Mouse (Mus musculus) lung, postnatal 25 days (tissue): ENCODE results near the gene Tenm1.
A peak's percentile ranks its signal among the peaks of the same experiment; 100 is the strongest.

Experiments
- DNase-seq: peaks from one replicate; pipeline ENCODE4 v3.0.0; 2022; ENCODE audit warnings: low spot score

Tenm1 gene

GRCm38 (mm10) chrX:42781566-42781965, 647.4 kb downstream of the Tenm1 start:
- no peak for DNase-seq

DNA sequence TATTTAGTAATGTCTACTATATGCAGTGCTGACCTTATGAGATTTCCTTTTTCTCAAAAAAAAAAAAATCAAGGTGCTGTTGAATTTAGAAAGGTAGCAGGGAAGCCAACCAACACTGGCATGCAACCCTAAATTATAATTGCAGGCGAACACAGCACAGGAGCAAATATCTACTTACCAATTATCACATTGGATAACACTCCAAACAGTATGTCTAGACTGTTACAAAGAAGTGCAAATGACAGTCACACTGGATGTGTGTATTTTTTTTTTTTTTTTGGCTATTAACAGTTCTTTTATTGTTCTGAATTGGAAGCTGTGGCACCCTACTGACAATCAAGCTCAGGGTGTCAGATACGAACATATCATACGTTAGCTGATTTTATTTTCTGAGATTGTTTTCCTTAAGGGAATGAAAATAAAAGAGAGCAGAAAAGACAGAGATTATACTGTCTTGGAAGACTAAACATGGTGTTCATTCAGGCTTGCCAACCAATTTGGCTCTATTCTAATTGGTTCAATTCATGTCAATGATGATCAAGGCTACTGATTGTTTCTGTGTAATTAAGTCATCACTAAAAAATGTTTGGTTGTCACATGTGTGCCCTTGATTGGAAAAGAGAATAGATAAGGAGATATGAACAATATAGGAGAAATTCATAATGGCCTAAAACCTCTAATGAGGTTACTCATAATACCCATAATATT, 710.7 kb downstream of the Tenm1 start:
- no peak for DNase-seq

- DNase-seq = peak; percentile 24
These were observed 728.6 kb downstream of the Tenm1 start for GRCm38 (mm10) chrX:42700291-42700690.

DNA sequence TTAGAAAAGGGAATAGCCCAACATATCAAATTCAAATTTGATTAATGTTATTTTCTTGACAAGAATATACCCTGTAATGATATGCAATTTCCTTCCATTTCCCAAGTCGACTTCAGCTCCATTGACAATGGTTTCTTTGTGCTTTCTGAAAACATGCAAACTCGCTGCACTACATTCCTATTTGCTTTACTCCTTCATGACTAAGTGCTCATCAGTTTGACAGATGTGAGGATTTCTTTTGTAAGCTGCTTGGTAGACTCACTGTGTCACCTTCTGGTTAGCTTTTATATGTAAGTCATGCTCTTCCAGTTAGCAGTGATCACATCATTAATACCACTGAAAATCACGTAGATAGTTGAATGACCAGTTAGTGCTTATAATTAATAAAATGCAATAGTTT, 781.8 kb downstream of the Tenm1 start:
- DNase-seq = no peak

GRCm38 (mm10) chrX:42580521-42580920, 848.4 kb downstream of the Tenm1 start:
- no peak for DNase-seq

- no peak for DNase-seq
These were observed 870.2 kb downstream of the Tenm1 start for GRCm38 (mm10) chrX:42558683-42559082.

GRCm38 (mm10) chrX:42557284-42557683, 871.6 kb downstream of the Tenm1 start:
- peak; percentile 28 for DNase-seq

GRCm38 (mm10) chrX:42548513-42548912, 880.4 kb downstream of the Tenm1 start:
- no peak for DNase-seq

DNA sequence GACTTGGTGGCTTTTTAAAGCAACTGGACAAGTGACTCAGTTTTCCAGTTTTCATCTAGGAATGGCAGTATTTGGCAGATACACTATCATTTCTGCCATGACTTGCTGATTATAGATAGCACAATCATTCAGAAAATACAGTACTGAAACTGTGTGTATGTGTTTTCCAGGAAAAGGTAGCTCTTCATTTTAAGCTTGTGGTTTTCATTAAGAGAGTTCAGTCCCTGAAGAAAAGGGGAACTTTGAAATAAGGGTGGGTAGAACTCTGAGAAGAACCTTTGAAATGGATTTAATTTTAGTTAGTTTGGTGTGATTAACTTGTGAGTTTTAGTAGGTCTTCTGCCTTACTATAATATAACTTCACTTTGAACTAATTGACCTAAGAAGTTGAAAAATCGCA, 883.9 kb downstream of the Tenm1 start:
- DNase-seq = no peak

DNA sequence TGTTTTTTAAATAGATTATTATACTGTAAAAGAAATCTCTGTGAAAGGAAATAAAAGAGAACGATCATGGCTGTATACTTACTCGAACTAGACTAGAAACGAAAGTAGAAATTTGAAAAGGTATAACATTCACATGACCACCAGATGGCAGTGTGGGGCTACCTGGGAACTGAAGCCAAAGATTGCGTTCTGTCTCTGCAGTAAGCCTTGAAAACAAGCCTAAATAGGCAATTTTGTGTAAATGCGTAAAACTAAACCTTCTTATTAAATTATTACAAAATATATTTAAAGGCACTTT, 888.2 kb downstream of the Tenm1 start:
- peak; percentile 73 for DNase-seq

DNA sequence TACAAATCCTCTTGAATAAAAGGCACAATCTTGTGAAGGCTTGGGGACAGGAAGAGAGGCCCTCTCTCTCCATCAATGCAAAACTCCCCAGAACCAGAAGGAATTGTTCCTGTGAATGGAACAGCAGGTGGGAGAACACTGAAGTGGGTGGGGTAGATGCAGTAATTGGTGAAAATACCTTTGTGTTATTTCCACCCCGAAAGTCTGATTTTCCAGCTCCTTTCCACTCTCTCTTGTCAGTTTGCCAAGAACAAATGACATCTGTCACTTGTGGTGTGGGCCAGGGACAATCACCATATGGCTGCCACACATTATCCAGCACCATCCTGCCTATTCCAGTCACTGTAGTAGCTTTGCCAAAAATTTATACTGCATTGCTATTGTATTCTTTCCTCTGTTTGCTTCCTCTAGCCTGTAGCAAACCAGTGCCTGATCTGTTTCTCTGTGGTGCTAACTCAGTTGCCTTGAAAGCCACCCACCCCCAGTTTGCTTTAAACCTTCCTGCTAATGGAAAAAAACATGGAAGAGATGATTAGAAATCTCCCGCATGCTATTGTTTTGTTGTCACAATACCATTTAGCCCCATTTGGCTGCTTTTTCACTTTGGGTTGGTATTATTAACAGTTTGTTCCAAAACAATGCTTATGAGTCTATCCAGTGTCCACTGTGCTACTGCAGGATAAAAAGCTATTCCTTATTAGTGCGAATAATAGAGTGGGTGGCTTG, 888.7 kb downstream of the Tenm1 start:
- no peak for DNase-seq

- no peak for DNase-seq
These were observed 898.2 kb downstream of the Tenm1 start for GRCm38 (mm10) chrX:42530703-42531102.

GRCm38 (mm10) chrX:42522868-42523267, 906.1 kb downstream of the Tenm1 start:
- DNase-seq = no peak

- no peak for DNase-seq
These were observed 916.4 kb downstream of the Tenm1 start for GRCm38 (mm10) chrX:42512567-42512966.

DNA sequence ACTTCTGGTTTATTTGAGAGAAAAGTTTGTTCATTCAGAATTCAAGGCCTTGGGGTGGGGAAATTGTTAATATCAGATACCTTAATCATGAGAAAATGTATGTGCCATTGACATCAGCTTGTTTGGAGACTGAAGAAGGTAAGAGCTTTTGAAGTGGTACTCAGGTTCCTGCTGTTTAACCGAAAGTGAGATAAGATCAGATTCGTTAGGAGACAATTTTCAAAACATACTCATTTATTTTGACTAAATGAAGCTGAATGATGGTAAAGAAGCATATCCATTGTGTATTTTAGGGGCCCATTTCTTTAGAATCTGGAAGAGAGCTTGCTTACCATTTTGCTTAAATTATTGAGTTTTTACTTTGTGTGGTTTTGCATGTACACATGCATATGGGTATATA, 917.8 kb downstream of the Tenm1 start:
- DNase-seq = no peak

DNA sequence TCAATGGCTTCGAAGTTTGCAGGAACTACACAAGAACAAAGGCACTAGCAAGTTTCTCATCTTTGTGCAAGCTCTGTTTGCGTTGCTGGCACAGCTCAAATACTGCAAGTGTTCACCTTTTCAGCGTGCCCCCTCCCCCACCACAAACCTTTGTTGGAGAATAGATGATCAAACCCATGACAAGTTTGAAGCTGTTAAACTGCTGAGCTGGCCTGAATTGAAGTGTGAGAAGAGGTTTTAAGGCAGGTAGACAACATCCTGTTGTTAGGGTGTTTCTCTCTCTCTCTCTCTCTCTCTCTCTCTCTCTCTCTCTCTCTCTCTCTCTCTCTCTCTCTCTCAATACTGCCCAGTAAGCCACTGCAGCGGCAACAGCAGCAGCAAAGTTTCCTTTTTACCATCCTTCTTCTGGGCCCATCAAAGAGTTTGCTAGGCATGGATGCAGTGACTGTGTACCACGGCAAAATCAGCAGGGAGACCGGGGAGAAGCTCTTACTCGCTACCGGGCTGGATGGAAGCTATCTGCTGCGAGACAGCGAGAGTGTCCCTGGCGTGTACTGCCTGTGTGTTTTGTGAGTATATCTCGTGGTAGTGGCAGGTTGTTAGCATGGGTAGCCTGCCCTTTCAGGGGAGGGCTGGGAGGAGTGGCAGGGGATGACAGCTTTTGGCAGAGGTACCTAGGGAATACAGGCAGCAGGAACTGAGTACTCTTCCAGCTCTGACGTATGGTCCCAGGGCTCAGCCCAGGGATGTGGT, 926.5 kb downstream of the Tenm1 start, which contains the start of gene Sh2d1a:
Gene Sh2d1a, plus strand, starts transcription at position 163 of the 753 bp plus-strand sequence.
- no peak for DNase-seq

DNA sequence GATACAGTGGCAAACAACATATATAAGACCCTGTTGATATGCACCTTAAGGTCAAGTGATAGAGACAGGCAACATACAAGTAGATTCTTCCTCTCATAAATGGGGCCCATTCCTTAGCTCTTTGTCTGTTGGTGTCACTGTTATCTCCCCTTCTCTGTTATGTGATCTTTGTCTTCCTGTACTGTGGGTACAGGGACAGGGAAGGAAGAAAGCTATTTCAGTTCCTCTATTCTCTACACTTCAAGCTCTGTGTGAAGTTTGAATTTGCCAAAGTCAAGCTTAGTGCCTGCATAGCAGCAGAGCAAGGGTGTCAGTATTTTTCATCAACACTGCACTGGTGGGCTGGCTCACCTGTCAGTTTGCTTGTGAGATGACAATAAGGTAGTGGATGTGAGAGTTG, 928.4 kb downstream of the Tenm1 start:
- no peak for DNase-seq

DNA sequence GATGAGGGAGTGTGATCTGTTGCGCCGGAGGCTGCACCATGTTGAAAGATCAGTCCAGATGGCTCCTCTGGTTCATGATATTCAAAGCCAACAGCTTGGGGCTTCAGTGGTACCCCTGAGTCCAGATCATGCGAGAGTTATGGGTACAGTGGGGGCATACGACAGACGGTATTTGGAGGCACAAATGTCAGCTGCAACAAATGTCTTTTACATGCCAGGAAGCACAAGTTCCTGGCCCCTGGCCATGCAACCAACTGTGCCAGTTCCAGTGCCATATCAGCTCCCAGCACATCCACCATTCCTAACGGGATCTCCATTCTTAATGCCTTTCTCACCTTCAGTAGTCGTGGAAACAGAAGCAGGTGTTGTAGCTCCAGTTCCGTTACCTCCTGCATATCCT, 938.6 kb downstream of the Tenm1 start:
- DNase-seq = no peak

DNA sequence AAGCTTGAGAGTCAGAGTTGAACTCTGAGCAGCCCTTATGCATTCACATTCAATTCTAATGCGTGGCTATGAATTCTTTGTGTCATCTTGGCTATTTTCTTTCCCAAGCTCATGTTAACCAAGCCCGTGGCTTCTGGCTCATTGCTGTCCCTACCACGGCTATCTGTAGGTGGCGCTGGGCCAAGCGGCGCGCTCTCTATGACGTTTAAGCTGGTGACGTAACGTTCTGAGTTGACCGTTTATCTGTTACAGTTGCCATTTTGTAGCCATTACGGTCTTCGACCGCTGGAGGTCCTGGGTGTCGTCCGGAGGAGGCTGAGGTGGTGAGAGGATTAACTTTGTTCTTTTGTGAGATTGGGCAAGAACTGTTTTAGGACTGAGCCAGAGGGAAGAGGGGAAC, 939.5 kb downstream of the Tenm1 start, which contains the start of gene Tex13c2:
Gene Tex13c2, plus strand, starts transcription at position 246 of the 400 bp plus-strand sequence.
- no peak for DNase-seq
